Mouse (Mus musculus) heart, embryonic 16.5 days (tissue): Measurements from ENCODE around the gene Tmem243. TPM values are rescaled to one million over a fixed set of nuclear protein-coding genes. Genes with fewer than 3 reads are reported as not detected.

ENCODE experiments used
- ATAC-seq: fragments of 200-750 bp; cut with Nextera tagmentation; replicated peaks from 2 replicates; pipeline ENCODE4 v1.8.0; 2017; ENCODE audit warnings: moderate number of reproducible peaks; ENCODE audit not compliant: insufficient read depth, low FRiP score; ENCODE audit errors: extremely low read depth
- H3K27ac ChIP-seq: fragments of 300-500 bp; sonication (generic); 2 replicates; pipeline ENCODE4 v1.5.1; 2014; ENCODE audit warnings: mild to moderate bottlenecking, low read length, control low read depth, moderate library complexity
- H3K27me3 ChIP-seq: fragments of 300-500 bp; sonication (generic); 2 replicates; pipeline ENCODE4 v1.6.1; 2014; ENCODE audit warnings: low read length, mixed read lengths; ENCODE audit not compliant: control insufficient read depth, insufficient read depth
- H3K36me3 ChIP-seq: fragments of 300-500 bp; sonication (generic); 2 replicates; pipeline ENCODE4 v1.6.1; 2014; ENCODE audit not compliant: control insufficient read depth, insufficient read depth
- H3K4me1 ChIP-seq: fragments of 300-500 bp; sonication (generic); 2 replicates; pipeline ENCODE4 v1.6.1; 2014; ENCODE audit warnings: low read length, mixed read lengths; ENCODE audit not compliant: control insufficient read depth, insufficient read depth
- H3K4me2 ChIP-seq: fragments of 300-500 bp; sonication (generic); 2 replicates; pipeline ENCODE4 v1.6.1; 2014; ENCODE audit warnings: low read depth, mild to moderate bottlenecking, control low read depth, low read length
- H3K4me3 ChIP-seq: fragments of 300-500 bp; sonication (generic); 2 replicates; pipeline ENCODE4 v1.5.1; 2014; ENCODE audit warnings: mild to moderate bottlenecking, control low read depth, low read length
- H3K9ac ChIP-seq: fragments of 300-500 bp; sonication (generic); 2 replicates; pipeline ENCODE4 v1.6.1; 2014; ENCODE audit warnings: low read length, control low read depth
- H3K9me3 ChIP-seq: fragments of 300-500 bp; sonication (generic); replicated peaks from 2 replicates; pipeline ENCODE4 v1.6.1; 2016; ENCODE audit warnings: low read length; ENCODE audit not compliant: control insufficient read depth
- WGBS: fragments of 180-500 bp; shearing (Covaris S2); extraction: QIAGEN DNeasy Blood & Tissue Kit; methylation state at CpG from one replicate; pipeline ENCODE4 v1.1.7; 2014; 5-methylcytosine and 5-hydroxymethylcytosine counted together
- polyA plus RNA-seq: library from polyadenylated mRNA; unstranded; fragments of >200 nt; fragmentation: Nextera tagmentation; extraction: Ambion mirVana; gene quantifications from 2 replicates; pipeline ENCODE4 v1.2.1, GENCODE M21; 2015

Gene Tmem243
- polyA plus RNA-seq, 1 experiment from 2014 or later: 10.4 TPM

DNA sequence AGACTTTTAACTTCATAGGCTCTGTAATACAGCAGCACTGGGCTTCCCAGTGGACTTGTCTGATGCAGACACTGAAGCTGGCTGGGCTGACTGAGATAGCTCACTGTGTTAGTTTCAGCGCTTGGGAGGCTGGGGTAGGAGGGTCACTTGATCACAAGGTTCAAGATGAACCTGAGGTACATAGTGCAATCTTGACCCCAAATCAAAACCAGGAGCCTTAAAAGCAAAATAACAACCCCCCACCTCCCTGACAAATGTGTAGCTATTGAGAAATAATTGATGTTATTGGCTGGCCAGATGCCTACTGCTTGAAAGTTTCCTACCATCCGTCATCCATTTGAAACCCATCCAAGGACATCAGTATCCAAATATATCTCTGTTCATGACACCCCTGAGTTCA lies 2.2 kb downstream of the Tmem243 start:
- Histone ChIP-seq H3K27me3 (peaks cover 10% of the 10 kb centered on the region; the same call in 1 of the 2 replicates), H3K36me3 (no peaks in the 10 kb centered on the region), H3K4me3 (no peak overlapping the region), H3K4me1 (0 out of 2 replicates have a peak, but pooled peaks cover 2% of the 10 kb centered on the region), H3K4me2 (no peak overlapping the region), H3K9me3 (no peaks in the 10 kb centered on the region), H3K27ac (no peak overlapping the region), H3K9ac (no peak overlapping the region)
- 80% methylated on average over 2 of the region's 2 CpGs for WGBS
- no peak for ATAC-seq

DNA sequence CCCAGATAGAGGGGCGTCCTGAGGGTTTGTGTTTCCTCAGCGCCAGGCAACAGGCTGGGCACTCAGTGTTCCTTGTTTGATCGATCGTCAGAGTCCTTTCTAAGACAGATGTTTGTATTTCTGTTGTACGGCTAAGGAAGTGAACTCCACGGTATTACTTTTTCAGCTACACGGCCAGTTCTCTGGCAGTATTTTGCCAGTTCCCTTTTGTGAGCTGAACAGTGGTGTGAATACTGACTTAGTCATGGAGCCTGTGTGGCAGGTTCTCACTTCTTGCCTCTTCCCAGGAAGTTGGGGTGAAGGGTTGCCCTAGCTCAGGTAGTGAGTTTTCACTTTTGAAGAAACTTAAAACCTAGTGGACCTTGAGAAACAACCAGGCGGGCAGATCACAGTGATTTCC lies 3.5 kb downstream of the Tmem243 start:
- WGBS: 82% methylated on average over 8 of the region's 8 CpGs
- Histone ChIP-seq H3K4me1 (0 out of 2 replicates have a peak, but pooled peaks cover 2% of the 10 kb centered on the region), H3K27me3 (peaks cover 8% of the 10 kb centered on the region; the same call in 1 of the 2 replicates), H3K36me3 (no peaks in the 10 kb centered on the region), H3K27ac (no peak overlapping the region), H3K9me3 (no peaks in the 10 kb centered on the region), H3K9ac (no peak overlapping the region), H3K4me3 (no peak overlapping the region), H3K4me2 (no peak overlapping the region)
- no peak for ATAC-seq

DNA sequence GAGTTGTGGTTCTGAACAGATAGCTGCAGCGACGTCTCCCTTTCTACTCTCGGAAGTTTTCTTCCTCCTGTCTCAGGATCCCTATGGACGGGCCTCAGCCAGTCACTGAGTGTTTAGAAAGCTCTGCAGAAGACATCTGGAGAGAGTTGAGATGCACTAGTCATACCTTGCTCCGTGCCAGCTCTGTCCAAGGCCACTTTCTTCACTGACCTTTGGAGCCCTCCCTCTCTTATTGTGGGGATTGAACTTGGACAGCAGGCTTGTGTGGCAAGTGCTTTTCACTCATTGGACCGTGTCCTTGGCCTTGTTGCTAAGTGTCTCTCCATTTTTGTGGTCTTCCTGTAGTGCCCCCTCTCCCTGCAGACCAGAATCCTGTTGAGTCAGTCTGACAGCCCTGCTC lies 6.3 kb downstream of the Tmem243 start:
- Histone ChIP-seq H3K36me3 (no peaks in the 10 kb centered on the region), H3K4me3 (no peak overlapping the region), H3K9me3 (no peaks in the 10 kb centered on the region), H3K9ac (no peak overlapping the region), H3K27me3 (peaks cover 7% of the 10 kb centered on the region; the same call in 1 of the 2 replicates), H3K4me2 (no peak overlapping the region), H3K27ac (no peak overlapping the region), H3K4me1 (no peaks in the 10 kb centered on the region)
- 76% methylated on average over 6 of the region's 6 CpGs for WGBS
- no peak for ATAC-seq

GRCm38 (mm10) chr5:9107296-9108089 lies 7.0 kb downstream of the Tmem243 start:
- no peaks in the 10 kb centered on the region for H3K36me3 ChIP-seq
- 72% methylated on average over 8 of the region's 8 CpGs for WGBS
- no peak overlapping the region for H3K4me3 ChIP-seq

GRCm38 (mm10) chr5:9108490-9108889 lies 8.0 kb downstream of the Tmem243 start:
- H3K4me3 ChIP-seq: no peak overlapping the region
- no peak overlapping the region for H3K9ac ChIP-seq
- H3K4me2 ChIP-seq: no peak overlapping the region
- ATAC-seq: no peak
- 0 out of 2 replicates have a peak, but pooled peaks cover 2% of the 10 kb centered on the region for H3K27me3 ChIP-seq
- WGBS: 66% methylated on average over 5 of the region's 5 CpGs
- H3K9me3 ChIP-seq: no peaks in the 10 kb centered on the region
- no peak overlapping the region for H3K27ac ChIP-seq
- no peaks in the 10 kb centered on the region for H3K4me1 ChIP-seq
- H3K36me3 ChIP-seq: no peaks in the 10 kb centered on the region

More at GRCm38 (mm10) chr5:9107296-9108089, 7.0 kb downstream of the Tmem243 start:
- H3K4me2 ChIP-seq: no peak overlapping the region
- H3K27ac ChIP-seq: no peak overlapping the region
- no peaks in the 10 kb centered on the region for H3K9me3 ChIP-seq
- no peaks in the 10 kb centered on the region for H3K4me1 ChIP-seq
- ATAC-seq: no peak
- H3K9ac ChIP-seq: no peak overlapping the region
- peaks cover 5% of the 10 kb centered on the region; the same call in 1 of the 2 replicates for H3K27me3 ChIP-seq

- Histone ChIP-seq H3K27ac (no peak overlapping the region), H3K36me3 (no peaks in the 10 kb centered on the region), H3K4me2 (no peak overlapping the region), H3K4me3 (no peak overlapping the region), H3K9ac (no peak overlapping the region), H3K27me3 (0 out of 2 replicates have a peak, but pooled peaks cover under 1% of the 10 kb centered on the region), H3K4me1 (no peaks in the 10 kb centered on the region), H3K9me3 (no peaks in the 10 kb centered on the region)
- no peak for ATAC-seq
Measured at GRCm38 (mm10) chr5:9109582-9109981, 9.1 kb downstream of the Tmem243 start.

DNA sequence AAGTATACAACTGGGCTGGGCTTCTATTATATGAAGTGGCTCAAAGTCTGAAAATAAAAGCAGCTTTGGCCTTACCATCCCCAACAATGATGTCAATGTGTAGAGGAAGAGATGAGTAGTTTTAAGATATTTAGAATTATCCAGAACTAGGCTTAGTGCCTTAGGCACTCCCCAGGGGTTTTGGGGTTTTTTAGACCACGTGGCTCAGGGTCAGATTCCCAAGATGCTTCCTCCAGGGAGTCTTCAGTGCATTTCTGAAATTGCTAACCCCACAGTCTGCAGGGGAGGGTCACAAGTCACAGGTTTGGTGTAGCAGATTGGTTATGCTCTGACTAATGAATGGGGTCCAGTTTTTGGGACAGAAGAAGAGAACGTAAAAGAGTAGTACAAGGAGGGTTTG lies 10.8 kb downstream of the Tmem243 start:
- H3K36me3 ChIP-seq: peaks cover 2% of the 10 kb centered on the region; the same call in 1 of the 2 replicates
- 67% methylated on average over 2 of the region's 2 CpGs for WGBS
- ATAC-seq: no peak
- H3K9me3 ChIP-seq: no peaks in the 10 kb centered on the region
- H3K9ac ChIP-seq: no peak overlapping the region
- no peak overlapping the region for H3K27ac ChIP-seq
- no peaks in the 10 kb centered on the region for H3K27me3 ChIP-seq
- H3K4me1 ChIP-seq: no peaks in the 10 kb centered on the region
- H3K4me3 ChIP-seq: no peak overlapping the region
- no peak overlapping the region for H3K4me2 ChIP-seq

GRCm38 (mm10) chr5:9111759-9112158 lies 11.3 kb downstream of the Tmem243 start:
- WGBS: 14% methylated on average over 5 of the region's 5 CpGs
- Histone ChIP-seq H3K4me2 (no peak overlapping the region), H3K27me3 (no peaks in the 10 kb centered on the region), H3K9ac (no peak overlapping the region), H3K9me3 (no peaks in the 10 kb centered on the region), H3K27ac (no peak overlapping the region), H3K36me3 (peaks cover 5% of the 10 kb centered on the region; the same call in 1 of the 2 replicates), H3K4me1 (no peaks in the 10 kb centered on the region), H3K4me3 (no peak overlapping the region)
- ATAC-seq: peak; percentile 65

GRCm38 (mm10) chr5:9114162-9114561 lies 13.7 kb downstream of the Tmem243 start:
- Histone ChIP-seq H3K36me3 (peaks cover 16% of the 10 kb centered on the region; the same call in 1 of the 2 replicates), H3K27ac (no peak overlapping the region), H3K9ac (no peak overlapping the region), H3K4me1 (no peaks in the 10 kb centered on the region), H3K9me3 (no peaks in the 10 kb centered on the region), H3K4me3 (no peak overlapping the region), H3K4me2 (no peak overlapping the region), H3K27me3 (no peaks in the 10 kb centered on the region)
- 30% methylated on average over 6 of the region's 6 CpGs for WGBS
- ATAC-seq: no peak
